Mouse (Mus musculus) ES-Bruce4 (cell line): ENCODE data around the gene Tlr6.

Source experiments
- CTCF ChIP-seq: IDR thresholded peaks from one replicate; pipeline ENCODE4 v1.8.1; 2011; ENCODE audit warnings: low read depth, low read length
- POLR2A ChIP-seq: IDR thresholded peaks from one replicate; pipeline ENCODE4 v1.8.1; 2011; ENCODE audit warnings: low read length; ENCODE audit not compliant: insufficient read depth

DNA sequence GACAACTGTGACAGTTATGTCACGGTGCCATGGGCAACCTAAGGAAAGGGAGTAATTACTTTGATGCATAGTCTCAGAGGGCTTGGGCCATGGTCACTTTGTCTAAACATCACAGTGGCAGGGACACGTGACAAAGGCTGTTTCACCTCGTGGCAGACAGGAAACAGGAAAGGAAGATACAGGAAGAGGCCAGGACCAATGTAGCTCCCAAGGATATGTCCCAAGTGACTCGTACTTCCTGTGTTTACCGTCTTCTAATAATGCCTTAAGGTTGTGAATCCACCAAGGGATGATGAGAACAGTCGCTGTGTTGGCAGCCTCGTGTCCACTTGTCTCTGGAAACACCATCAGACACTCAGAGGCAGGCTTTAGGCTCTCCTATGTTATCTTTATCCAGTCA is 26.1 kb upstream of the Tlr6 start:
- TF ChIP-seq CTCF (no peak), POLR2A (no peak)
